Mouse (Mus musculus): ENCODE data around the gene Ptpro. TPM values are rescaled to one million over a fixed set of nuclear protein-coding genes. Genes with fewer than 3 reads are reported as not detected.

Gene Ptpro
- total RNA-seq, 2 experiments from 2014 or later, result 1.4 to 1.7 TPM

- DNase-seq, result no peak
These were observed 203.9 kb downstream of the Ptpro start for GRCm38 (mm10) chr6:137456064-137456463.

DNA sequence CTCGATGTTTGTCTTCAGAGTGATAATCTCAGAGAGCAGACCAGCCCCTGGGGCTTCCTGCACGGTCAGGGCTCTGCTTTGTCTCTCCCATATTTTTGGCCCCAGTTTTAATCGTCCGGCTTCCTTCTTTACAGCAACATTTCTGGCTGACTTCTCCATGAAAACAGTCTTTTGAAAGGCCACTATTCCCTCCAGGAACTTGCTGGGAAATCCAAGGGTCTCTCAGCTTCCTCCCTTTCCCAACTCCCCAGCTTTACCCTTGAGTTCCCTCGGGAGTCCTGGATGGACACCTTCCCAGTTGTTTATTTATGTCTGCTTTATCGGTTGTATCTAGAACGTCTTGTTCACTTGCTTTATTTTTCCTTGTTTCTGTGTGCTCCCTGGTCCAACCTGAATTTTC is 205.1 kb downstream of the Ptpro start:
- no peak for DNase-seq

DNA sequence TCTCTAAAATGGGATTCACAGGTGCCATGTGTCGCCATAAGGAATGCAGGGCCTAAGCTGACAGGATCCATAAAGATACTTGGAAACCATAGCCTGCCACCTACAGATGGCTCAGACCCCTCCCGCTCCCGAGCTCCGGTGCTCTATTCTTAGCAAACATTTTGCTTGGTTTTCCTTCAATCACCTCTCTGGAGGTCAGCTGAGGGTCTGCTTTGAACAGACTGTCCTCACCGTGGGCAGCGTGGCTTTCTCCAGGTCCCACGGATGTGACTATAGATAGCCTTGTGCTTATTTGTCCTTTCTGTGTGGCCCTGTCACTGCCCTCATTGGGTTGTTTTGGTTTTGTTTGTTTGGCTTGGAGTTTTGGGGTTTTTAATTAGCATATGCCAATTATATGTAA is 206.0 kb downstream of the Ptpro start:
- no peak for DNase-seq

DNA sequence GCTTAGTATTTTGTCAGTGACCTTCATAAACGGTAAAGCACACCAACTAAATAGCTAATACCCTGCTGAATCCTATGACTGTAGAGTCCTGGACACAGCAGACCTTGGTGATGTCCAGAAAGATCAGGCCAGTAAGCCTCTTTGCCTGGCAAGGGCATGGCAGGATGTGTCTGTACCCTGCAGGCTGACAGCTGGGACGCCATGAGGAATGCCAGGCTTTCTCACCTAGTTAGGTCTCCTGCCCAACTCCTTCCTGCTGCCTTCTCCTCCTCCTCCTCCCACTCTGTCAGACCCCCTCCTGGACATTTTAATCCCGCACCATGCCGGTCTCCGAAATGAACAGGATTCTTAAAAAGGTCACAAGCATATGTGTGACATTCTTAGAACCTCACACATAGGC is 211.7 kb downstream of the Ptpro start:
- no peak for DNase-seq

DNA sequence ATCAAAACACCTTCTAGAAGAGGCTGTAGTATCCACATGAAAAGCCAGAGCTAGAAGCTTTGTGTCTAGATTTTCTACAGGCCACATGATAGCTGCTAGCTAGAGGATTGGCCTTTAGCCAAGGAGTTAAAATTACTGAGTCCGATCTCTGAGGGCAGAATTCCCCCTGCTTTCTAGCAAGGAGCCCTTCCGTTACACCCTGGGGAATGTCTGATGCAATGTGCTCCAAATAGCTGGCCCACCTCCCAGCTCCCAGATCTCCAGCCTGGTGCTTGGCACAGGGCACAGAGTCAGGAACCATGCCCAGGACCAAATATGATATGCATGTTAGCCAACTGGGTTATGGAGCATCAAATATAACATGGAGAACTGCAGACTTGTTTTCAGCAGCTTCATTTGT is 213.1 kb downstream of the Ptpro start:
- peak; percentile 53 to 72 for DNase-seq

- DNase-seq, result no peak
These were observed 214.1 kb downstream of the Ptpro start for GRCm38 (mm10) chr6:137466256-137466655.

DNA sequence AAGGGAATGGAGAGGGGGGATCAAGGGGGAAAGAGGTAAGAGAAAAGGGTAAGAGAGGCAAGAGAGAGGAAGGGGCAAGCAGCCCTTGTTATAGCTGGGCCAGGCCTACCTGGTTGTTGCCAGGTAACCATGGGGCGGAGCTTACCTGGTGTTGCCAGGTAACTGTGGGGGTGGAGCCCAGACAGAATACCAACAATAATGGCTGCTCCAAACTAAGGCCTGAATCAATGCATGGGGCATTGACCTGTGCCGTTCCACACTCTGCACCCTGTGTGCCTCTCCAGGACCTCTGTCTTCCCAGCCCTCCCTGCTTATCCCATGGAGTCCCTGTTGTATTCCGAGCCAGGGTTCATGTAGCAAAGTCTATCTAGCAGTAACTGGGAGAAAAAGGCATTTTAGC is 215.6 kb downstream of the Ptpro start:
- no peak for DNase-seq

DNA sequence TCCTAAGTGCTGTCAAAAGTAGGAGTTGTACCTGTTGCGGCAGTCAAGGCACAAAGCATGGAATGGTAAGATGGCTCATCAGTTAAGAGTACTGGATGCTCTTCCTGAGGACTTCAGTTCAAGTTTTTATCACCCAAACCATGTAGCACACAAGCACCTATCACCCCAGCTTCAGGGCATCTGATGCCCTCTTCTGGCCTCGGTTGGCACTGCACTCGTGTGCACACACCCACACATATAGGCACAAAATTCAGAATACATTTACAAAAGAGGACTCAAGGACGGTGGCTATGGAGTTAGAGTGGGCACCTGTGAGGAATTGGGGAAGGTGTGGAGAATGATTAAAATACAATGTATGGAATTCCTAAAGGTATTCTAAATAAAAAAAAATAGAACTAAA is 217.4 kb downstream of the Ptpro start:
- DNase-seq, result no peak

- DNase-seq, result peak; percentile 90 to 92
These were observed 218.9 kb downstream of the Ptpro start for GRCm38 (mm10) chr6:137470901-137471598.

DNA sequence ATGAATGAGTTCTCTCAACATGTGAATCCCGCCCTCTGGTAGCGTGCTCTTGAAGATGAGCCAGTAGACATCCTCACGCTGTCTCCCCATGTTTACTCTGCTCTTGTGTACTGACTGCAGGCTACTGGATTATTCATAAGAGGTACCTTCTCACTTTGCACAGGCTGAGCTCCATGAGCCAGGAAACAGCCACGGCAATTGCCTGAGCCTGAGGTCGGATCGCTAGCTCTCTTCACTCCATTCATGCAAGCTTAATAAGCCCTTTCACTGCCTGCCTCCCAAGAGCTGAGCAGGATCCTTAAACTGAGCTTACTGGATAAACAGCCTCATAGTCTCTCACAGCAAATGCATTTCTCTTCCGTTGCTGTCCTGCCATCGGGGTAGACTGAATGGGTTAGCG is 220.0 kb downstream of the Ptpro start:
- DNase-seq, result no peak

GRCm38 (mm10) chr6:137473433-137473832 is 221.3 kb downstream of the Ptpro start:
- DNase-seq, result no peak

DNA sequence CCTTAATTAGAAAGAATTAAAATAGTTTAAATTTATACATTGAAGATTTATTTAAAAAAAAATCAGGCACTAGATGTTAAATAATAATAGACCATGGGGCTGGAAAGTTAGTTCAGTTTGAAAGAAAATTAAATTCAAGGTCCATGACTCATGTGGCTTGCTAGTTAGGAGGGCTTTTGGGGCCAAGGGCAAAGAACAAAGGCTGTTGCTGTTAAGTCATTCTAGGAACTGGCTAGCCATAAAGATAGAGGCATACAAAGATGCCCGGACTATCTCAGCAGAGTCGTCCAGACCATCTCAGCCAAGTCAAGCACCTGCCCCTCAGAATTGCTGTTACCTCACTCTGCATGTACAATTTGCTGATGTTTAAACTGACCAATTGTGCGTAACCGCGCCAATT is 223.6 kb downstream of the Ptpro start:
- DNase-seq, result peak in 1 of 2 experiments; percentile 18

GRCm38 (mm10) chr6:137482891-137483290 is 230.8 kb downstream of the Ptpro start:
- no peak for DNase-seq

GRCm38 (mm10) chr6:137487443-137487842 is 235.3 kb downstream of the Ptpro start:
- DNase-seq, result peak in 1 of 2 experiments; percentile 13

GRCm38 (mm10) chr6:137490115-137490514 is 238.0 kb downstream of the Ptpro start:
- DNase-seq, result no peak

DNA sequence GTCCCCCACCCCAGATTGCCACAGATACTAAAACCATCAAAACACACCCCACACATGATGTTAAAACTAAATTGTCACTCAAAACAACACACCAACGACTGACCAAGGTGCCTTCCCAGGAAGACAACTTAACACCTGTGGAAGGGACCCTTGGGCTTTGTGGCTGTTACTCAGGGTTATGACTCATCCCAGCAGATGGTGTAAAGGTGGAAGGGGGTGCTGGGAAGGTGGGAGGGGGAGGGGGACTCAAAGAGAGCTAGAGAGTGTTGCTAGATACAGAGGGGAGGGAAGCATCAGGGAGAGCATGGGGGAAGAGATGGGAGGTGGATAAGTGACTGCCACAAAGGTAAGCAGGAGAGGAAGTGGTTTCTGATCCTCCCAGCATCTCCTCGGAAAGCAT is 239.5 kb downstream of the Ptpro start:
- no peak for DNase-seq

- DNase-seq, result no peak
These were observed 240.5 kb downstream of the Ptpro start for GRCm38 (mm10) chr6:137492582-137492981.

DNA sequence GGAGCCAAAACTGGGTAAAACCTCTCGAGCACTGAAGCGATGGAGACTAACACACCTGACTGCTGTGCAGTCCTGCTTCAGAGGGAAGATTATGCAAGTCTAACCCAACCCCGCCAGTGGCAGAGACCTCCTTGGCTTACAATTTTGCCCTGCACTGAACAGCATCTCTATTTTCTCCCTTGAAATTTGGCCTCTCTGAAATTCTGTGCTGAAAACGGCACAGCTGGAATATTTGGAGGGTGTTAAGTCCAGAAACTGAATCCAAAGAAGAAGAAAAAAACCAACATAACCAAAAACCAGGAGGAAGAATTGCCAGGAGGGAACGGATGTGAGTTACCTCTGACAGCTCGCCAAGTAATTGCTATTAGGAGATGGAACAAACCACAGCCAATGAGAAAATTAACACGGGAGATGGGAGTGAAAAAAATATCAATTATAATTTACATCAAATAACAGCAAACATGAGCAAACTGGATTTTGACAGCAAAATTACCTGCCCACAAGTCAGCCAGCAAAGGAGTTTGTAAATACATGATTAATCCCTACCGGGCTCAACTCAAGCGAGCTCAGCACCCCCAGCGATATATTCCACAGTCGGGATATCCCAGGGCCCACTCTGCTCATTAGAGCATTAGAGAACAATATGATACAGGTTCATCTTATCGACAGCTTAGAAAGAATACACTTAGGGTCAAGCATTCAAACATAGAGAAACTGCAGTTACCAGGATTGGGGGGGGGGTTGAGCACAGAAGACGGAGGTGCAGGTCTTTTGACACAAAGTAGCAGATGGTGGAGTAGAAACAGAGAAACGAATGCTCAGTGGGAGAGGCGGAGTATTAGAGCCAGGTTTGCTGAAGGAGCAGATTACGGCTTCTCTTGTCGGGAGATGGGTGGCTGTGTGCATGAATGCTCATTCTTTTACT is 241.4 kb downstream of the Ptpro start:
- no peak for DNase-seq

GRCm38 (mm10) chr6:137494136-137494475 is 242.0 kb downstream of the Ptpro start:
- no peak for DNase-seq

- no peak for DNase-seq
These were observed 242.7 kb downstream of the Ptpro start for GRCm38 (mm10) chr6:137494801-137495200.

DNA sequence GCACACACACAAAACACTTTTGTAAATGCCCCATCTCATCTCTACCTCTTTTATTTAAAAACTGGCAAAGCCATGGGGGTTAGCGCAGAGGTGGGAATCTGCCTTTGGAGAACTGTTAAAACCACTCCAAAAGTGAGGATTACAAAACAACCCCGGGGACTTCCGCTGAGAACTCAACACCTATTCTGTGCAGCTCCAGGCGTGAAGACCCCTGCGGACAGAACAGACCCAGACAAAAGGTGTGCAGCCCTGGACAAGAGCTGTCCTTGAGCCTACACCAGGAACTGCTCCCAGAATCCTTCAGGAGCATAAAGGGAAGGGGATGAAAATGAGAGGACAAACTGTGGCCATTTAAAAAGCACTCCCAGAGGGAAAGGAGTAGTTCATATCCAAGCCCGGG is 243.1 kb downstream of the Ptpro start:
- DNase-seq, result no peak

GRCm38 (mm10) chr6:137496562-137496961 is 244.4 kb downstream of the Ptpro start:
- DNase-seq, result no peak

GRCm38 (mm10) chr6:137497208-137497835 is 245.2 kb downstream of the Ptpro start:
- DNase-seq, result no peak

All from adrenal gland, postnatal 36 days (tissue).